Mouse (Mus musculus) embryonic facial prominence, embryonic 13.5 days (tissue): ENCODE results near the gene Islr. TPM values are rescaled to one million over a fixed set of nuclear protein-coding genes. Genes with fewer than 3 reads are reported as not detected.
"Not testable (repeated sequence)": the region's sequence is repeated elsewhere in the genome, so short reads cannot be mapped to it uniquely, and the experiment has no call there.

Experiments used
- ATAC-seq: fragments of 200-750 bp; cut with Nextera tagmentation; 2 replicates; pipeline ENCODE4 v1.8.0; 2017; ENCODE audit warnings: low read depth; ENCODE audit not compliant: insufficient number of reproducible peaks, insufficient read depth, low FRiP score, low TSS enrichment
- H3K27ac ChIP-seq: fragments of 300-500 bp; sonication (generic); 2 replicates; pipeline ENCODE4 v1.5.1; 2015; ENCODE audit warnings: moderate library complexity, mild to moderate bottlenecking, inconsistent platforms
- H3K27me3 ChIP-seq: fragments of 300-500 bp; sonication (generic); 2 replicates; pipeline ENCODE4 v1.6.1; 2015; ENCODE audit warnings: mild to moderate bottlenecking, inconsistent platforms
- H3K36me3 ChIP-seq: fragments of 300-500 bp; sonication (generic); 2 replicates; pipeline ENCODE4 v1.6.1; 2015; ENCODE audit warnings: mild to moderate bottlenecking, inconsistent platforms
- H3K4me1 ChIP-seq: fragments of 300-500 bp; sonication (generic); 2 replicates; pipeline ENCODE4 v1.6.1; 2015; ENCODE audit warnings: inconsistent platforms
- H3K4me2 ChIP-seq: fragments of 300-500 bp; sonication (generic); 2 replicates; pipeline ENCODE4 v1.6.1; 2015; ENCODE audit warnings: moderate library complexity, mild to moderate bottlenecking, inconsistent platforms
- H3K4me3 ChIP-seq: fragments of 300-500 bp; sonication (generic); 2 replicates; pipeline ENCODE4 v1.5.1; 2015; ENCODE audit warnings: mild to moderate bottlenecking, inconsistent platforms
- H3K9ac ChIP-seq: fragments of 300-500 bp; sonication (generic); 2 replicates; pipeline ENCODE4 v1.6.1; 2015; ENCODE audit warnings: mild to moderate bottlenecking, inconsistent platforms
- H3K9me3 ChIP-seq: fragments of 300-500 bp; sonication (generic); 2 replicates; pipeline ENCODE4 v1.6.1; 2016; ENCODE audit warnings: inconsistent platforms
- WGBS: fragments of 180-500 bp; shearing (Covaris S2); methylation state at CpG from one replicate; pipeline ENCODE4 v1.1.7; 2015; ENCODE audit warnings: mixed read lengths; 5-methylcytosine and 5-hydroxymethylcytosine counted together
- polyA plus RNA-seq: library from polyadenylated mRNA; unstranded; fragments of >200 nt; fragmentation: Nextera tagmentation; extraction: Ambion mirVana; gene quantifications from 2 replicates; pipeline ENCODE4 v1.2.1, GENCODE M21; 2015

Islr gene
- 75.6 and 79.6 TPM in 2 replicates for polyA plus RNA-seq

GRCm38 (mm10) chr9:58203516-58204447 lies at the start of gene Islr, which contains the start of gene Islr2:
Islr (minus strand) TSS chr9:58204306.
Islr2 (minus strand) TSS chr9:58204319.
- H3K27ac ChIP-seq = no peak within 1 kb of the TSS

GRCm38 (mm10) chr9:58253805-58254122 lies 49.7 kb upstream of the Islr start:
- Histone ChIP-seq H3K27ac (0 out of 2 replicates have a peak overlapping the region, but pooled peaks have one; percentile 78), H3K4me3 (peak overlapping the region; percentile 85), H3K4me1 (peaks cover 22% of the 10 kb centered on the region), H3K36me3 (peaks cover 22% of the 10 kb centered on the region), H3K4me2 (peak overlapping the region; percentile 80), H3K9ac (peak overlapping the region; percentile 85)
- ATAC-seq, H3K9me3 ChIP-seq, H3K27me3 ChIP-seq: not testable (repeated sequence)
- WGBS = 64% methylated on average over 5 of the region's 5 CpGs

More at GRCm38 (mm10) chr9:58203516-58204447, at the start of gene Islr, which contains the start of gene Islr2:
- Histone ChIP-seq H3K36me3 (no peaks in the 10 kb centered on the region), H3K9me3 (no peaks in the 10 kb centered on the region), H3K27me3 (peaks cover 69% of the 10 kb centered on the region), H3K4me1 (peaks cover 44% of the 10 kb centered on the region), H3K9ac (0 out of 2 replicates have a peak within 1 kb of the TSS, but pooled peaks have one; percentile 3), H3K4me2 (peak within 1 kb of the TSS; percentile 60), H3K4me3 (peak within 1 kb of the TSS; percentile 34)
- whole genome bisulfite sequencing = 2% methylated on average over 42 of the region's 42 CpGs
- 0 out of 2 replicates have a peak, but pooled peaks have one; percentile 26 for ATAC-seq

GRCm38 (mm10) chr9:58253033-58253804 lies 49.1 kb upstream of the Islr start, which contains the start of gene Stoml1:
Stoml1 (plus strand) TSS chr9:58253164.
- peak within 1 kb of the TSS; percentile 85 for H3K4me3 ChIP-seq
- peak within 1 kb of the TSS; percentile 78; the same call in 1 of the 2 replicates for H3K27ac ChIP-seq
- ATAC-seq = peak; percentile 92
- H3K27me3 ChIP-seq = no peaks in the 10 kb centered on the region
- H3K4me2 ChIP-seq = peak within 1 kb of the TSS; percentile 80
- no peaks in the 10 kb centered on the region for H3K9me3 ChIP-seq
- H3K4me1 ChIP-seq = peaks cover 27% of the 10 kb centered on the region
- H3K36me3 ChIP-seq = peaks cover 16% of the 10 kb centered on the region
- H3K9ac ChIP-seq = peak within 1 kb of the TSS; percentile 85
- WGBS = under 1% methylated on average over 31 of the region's 31 CpGs

- not testable (repeated sequence) for H3K27me3 ChIP-seq, H3K36me3 ChIP-seq, ATAC-seq, H3K4me3 ChIP-seq, H3K4me2 ChIP-seq, H3K27ac ChIP-seq, H3K9me3 ChIP-seq
- 93% methylated on average over 1 of the region's 1 CpGs for WGBS
- peaks cover 44% of the 10 kb centered on the region for H3K4me1 ChIP-seq
- 0 out of 2 replicates have a peak overlapping the region, but pooled peaks have one; percentile 77 for H3K9ac ChIP-seq
Measured at GRCm38 (mm10) chr9:58250730-58251129, 46.6 kb upstream of the Islr start.

GRCm38 (mm10) chr9:58250322-58250721 lies 46.2 kb upstream of the Islr start:
- Histone ChIP-seq H3K36me3 (0 out of 2 replicates have a peak, but pooled peaks cover 3% of the 10 kb centered on the region), H3K4me1 (peaks cover 44% of the 10 kb centered on the region), H3K4me2 (peak overlapping the region; percentile 69), H3K9ac (peak overlapping the region; percentile 77), H3K27ac (peak overlapping the region; percentile 93), H3K27me3 (no peaks in the 10 kb centered on the region), H3K9me3 (no peaks in the 10 kb centered on the region), H3K4me3 (peak overlapping the region; percentile 55; the same call in 1 of the 2 replicates)
- ATAC-seq = no peak
- WGBS = 74% methylated on average over 8 of the region's 8 CpGs

- Histone ChIP-seq H3K4me1 (peaks cover 43% of the 10 kb centered on the region), H3K9me3 (no peaks in the 10 kb centered on the region), H3K4me3 (peak within 1 kb of the TSS; percentile 55), H3K27me3 (no peaks in the 10 kb centered on the region), H3K36me3 (0 out of 2 replicates have a peak, but pooled peaks cover 3% of the 10 kb centered on the region), H3K4me2 (peak within 1 kb of the TSS; percentile 69), H3K27ac (peak within 1 kb of the TSS; percentile 93), H3K9ac (peak within 1 kb of the TSS; percentile 77)
- ATAC-seq = peak; percentile 66; the same call in 1 of the 2 replicates
- under 1% methylated on average over 16 of the region's 16 CpGs for WGBS
Measured at GRCm38 (mm10) chr9:58249592-58250192, 45.6 kb upstream of the Islr start, which contains the start of gene Pml. Pml (minus strand) TSS chr9:58249786.

GRCm38 (mm10) chr9:58248746-58249413 lies 44.8 kb upstream of the Islr start:
- Histone ChIP-seq H3K9me3 (no peaks in the 10 kb centered on the region), H3K4me2 (peak overlapping the region; percentile 69), H3K4me3 (peak overlapping the region; percentile 55), H3K27ac (peak overlapping the region; percentile 93), H3K9ac (peak overlapping the region; percentile 77), H3K27me3 (no peaks in the 10 kb centered on the region), H3K36me3 (0 out of 2 replicates have a peak, but pooled peaks cover 3% of the 10 kb centered on the region), H3K4me1 (peaks cover 36% of the 10 kb centered on the region)
- ATAC-seq = no peak
- 38% methylated on average over 7 of the region's 7 CpGs for WGBS

GRCm38 (mm10) chr9:58247064-58247759 lies 43.1 kb upstream of the Islr start:
- Histone ChIP-seq H3K27me3 (no peaks in the 10 kb centered on the region), H3K4me2 (peak overlapping the region; percentile 60), H3K9me3 (no peaks in the 10 kb centered on the region), H3K4me3 (peak overlapping the region; percentile 34), H3K27ac (peak overlapping the region; percentile 60; the same call in 1 of the 2 replicates), H3K9ac (peak overlapping the region; percentile 72), H3K4me1 (peaks cover 42% of the 10 kb centered on the region), H3K36me3 (0 out of 2 replicates have a peak, but pooled peaks cover 3% of the 10 kb centered on the region)
- WGBS = 10% methylated on average over 25 of the region's 25 CpGs
- peak; percentile 76 for ATAC-seq

- no peaks in the 10 kb centered on the region for H3K9me3 ChIP-seq
- H3K4me1 ChIP-seq = peaks cover 53% of the 10 kb centered on the region
- H3K27me3 ChIP-seq = no peaks in the 10 kb centered on the region
- H3K4me2 ChIP-seq = no peak overlapping the region
- H3K36me3 ChIP-seq = 0 out of 2 replicates have a peak, but pooled peaks cover 3% of the 10 kb centered on the region
- H3K9ac ChIP-seq = no peak overlapping the region
- no peak overlapping the region for H3K4me3 ChIP-seq
- no peak for ATAC-seq
- WGBS = 66% methylated on average over 4 of the region's 4 CpGs
- no peak overlapping the region for H3K27ac ChIP-seq
Measured at GRCm38 (mm10) chr9:58246083-58246591, 42.0 kb upstream of the Islr start.

GRCm38 (mm10) chr9:58243696-58244095 lies 39.6 kb upstream of the Islr start:
- Histone ChIP-seq H3K27me3 (no peaks in the 10 kb centered on the region), H3K4me2 (no peak overlapping the region), H3K4me3 (no peak overlapping the region), H3K36me3 (peaks cover 13% of the 10 kb centered on the region; the same call in 1 of the 2 replicates), H3K4me1 (peaks cover 41% of the 10 kb centered on the region), H3K9me3 (no peaks in the 10 kb centered on the region), H3K27ac (no peak overlapping the region), H3K9ac (no peak overlapping the region)
- WGBS = 92% methylated on average over 6 of the region's 6 CpGs
- no peak for ATAC-seq
